Comparison of ENCODE assay signal across 14 mouse cellular contexts in the genomic region with DNA sequence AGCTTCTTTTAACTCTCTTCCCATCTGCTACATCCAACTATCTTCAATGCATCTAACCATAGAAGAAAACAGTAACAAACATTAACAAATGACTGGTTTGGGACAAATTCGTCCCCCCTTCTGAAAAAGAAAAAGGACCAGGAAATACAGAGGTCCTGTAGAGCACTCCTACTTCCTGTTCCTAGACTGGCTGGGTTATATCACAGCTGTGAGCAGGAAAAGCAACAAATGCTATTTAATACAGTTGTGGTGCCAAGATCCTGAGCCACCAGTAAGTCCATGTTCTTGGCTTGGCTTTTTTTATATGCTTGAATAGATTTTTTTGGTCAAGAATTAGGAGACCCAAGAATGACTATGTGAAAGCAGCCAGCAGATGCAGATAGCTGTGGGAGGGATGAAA.
"Had no signal": no experiment of that assay in that cellular context is flagged by ENCODE, and none has a peak within 500 bp of the region (broad histone marks: within the 10 kb centered on the region; RNA-seq: fewer than 3 reads in every experiment).

No protein-coding gene starts in this region.

- H3K4me3 ChIP-seq: layer of hippocampus, adult 2 months; limb, embryonic 10.5 days; limb, embryonic 13.5 days; liver, embryonic 13.5 days; lung, embryonic 15.5 days had no signal

- H3K27me3 ChIP-seq: liver, embryonic 13.5 days; lung, embryonic 15.5 days had no signal

- H3K36me3 ChIP-seq: limb, embryonic 10.5 days; limb, embryonic 13.5 days; liver, embryonic 13.5 days; lung, embryonic 15.5 days had no signal

- H3K9me3 ChIP-seq: limb, embryonic 10.5 days; limb, embryonic 13.5 days; liver, embryonic 13.5 days; lung, embryonic 15.5 days had no signal

- H3K27ac ChIP-seq: layer of hippocampus, adult 2 months; limb, embryonic 10.5 days; limb, embryonic 13.5 days; liver, embryonic 13.5 days; lung, embryonic 15.5 days had no signal

- H3K4me1 ChIP-seq: limb, embryonic 13.5 days; lung, embryonic 15.5 days had no signal

- H3K4me2 ChIP-seq: limb, embryonic 13.5 days; liver, embryonic 13.5 days; lung, embryonic 15.5 days; midbrain, embryonic 11.5 days had no signal

- H3K9ac ChIP-seq: limb, embryonic 13.5 days; liver, embryonic 13.5 days; lung, embryonic 15.5 days had no signal

- DNase-seq: kidney, adult 11 months; layer of hippocampus, adult 9-11 months; liver; liver, embryonic 13.5 days; lung, postnatal 14 days; lung, postnatal 4 days; midbrain, embryonic 14.5 days; thymus, adult 18-20 months; thymus, postnatal 36 days had no signal
